Comparison of ENCODE assay signal across 14 mouse cellular contexts in genomic region chr1:152724286-152724685, GRCm38 (mm10). TPM values are rescaled to one million over a fixed set of nuclear protein-coding genes. Genes with fewer than 3 reads are reported as not detected.
DNase-seq lines count a peak whose midpoint lies in the region; ATAC-seq and TF ChIP-seq lines count a peak whose summit lies in the region.
"Had no signal": no experiment of that assay in that cellular context is flagged by ENCODE, and none has a peak within 500 bp of the region (broad histone marks: within the 10 kb centered on the region; RNA-seq: fewer than 3 reads in every experiment).

No protein-coding gene starts in this region.

- no peaks in the 10 kb centered on the region for H3K9me3 ChIP-seq in intestine, postnatal 0 days (ENCODE audit: control insufficient read depth)
- H3K9me3 ChIP-seq in intestine, embryonic 15.5 days, result no peaks in the 10 kb centered on the region
- H3K9me3 ChIP-seq in E14TG2a.4 (ENCODE audit: low read length), result no peaks in the 10 kb centered on the region
- no peaks in the 10 kb centered on the region for H3K9me3 ChIP-seq in forebrain, embryonic 14.5 days (replicated peaks; ENCODE audit: control insufficient read depth, low read length)
- H3K9me3 ChIP-seq: forebrain, embryonic 12.5 days; hindbrain, embryonic 15.5 days; liver, embryonic 15.5 days had no signal

- DNase-seq in 3134 (ENCODE audit: extremely low read depth, insufficient read length, low spot score), result peak; percentile 22
- DNase-seq in c-Kit-positive CD71-positive TER-119-positive erythroid progenitor cells, embryonic 14.5 days (ENCODE audit: low spot score), result peak; percentile 17
- DNase-seq in adrenal gland, postnatal 10 days, result no peak
- DNase-seq in T-cell, adult 2 months (ENCODE audit: low spot score), result no peak
- no peak for DNase-seq in forebrain, embryonic 14.5 days (ENCODE audit: low spot score)
- DNase-seq: cerebellum, adult 8-10 months; retina, postnatal 1 day had no signal

- no peaks in the 10 kb centered on the region for H3K36me3 ChIP-seq in intestine, postnatal 0 days (ENCODE audit: control insufficient read depth, insufficient read depth)
- no peaks in the 10 kb centered on the region for H3K36me3 ChIP-seq in intestine, embryonic 15.5 days
- H3K36me3 ChIP-seq in E14TG2a.4 (ENCODE audit: insufficient read depth, low read length), result no peaks in the 10 kb centered on the region
- H3K36me3 ChIP-seq in forebrain, embryonic 14.5 days (ENCODE audit: control insufficient read depth, insufficient read depth, low read length), result no peaks in the 10 kb centered on the region
- H3K36me3 ChIP-seq: forebrain, embryonic 12.5 days; hindbrain, embryonic 15.5 days; liver, embryonic 15.5 days had no signal

- H3K4me2 ChIP-seq in intestine, postnatal 0 days (replicated peaks; ENCODE audit: low read depth), result no peak overlapping the region
- no peak overlapping the region for H3K4me2 ChIP-seq in intestine, embryonic 15.5 days (replicated peaks)
- H3K4me2 ChIP-seq in forebrain, embryonic 14.5 days (ENCODE audit: low read length), result no peak overlapping the region
- H3K4me2 ChIP-seq: forebrain, embryonic 12.5 days; hindbrain, embryonic 15.5 days; liver, embryonic 15.5 days had no signal

- H3K4me1 ChIP-seq in intestine, postnatal 0 days (replicated peaks; ENCODE audit: control insufficient read depth, insufficient read depth, low read length), result no peaks in the 10 kb centered on the region; the same call in 1 of the 2 replicates
- 0 out of 2 replicates have a peak, but pooled peaks cover 3% of the 10 kb centered on the region for H3K4me1 ChIP-seq in intestine, embryonic 15.5 days (replicated peaks)
- peaks cover 19% of the 10 kb centered on the region for H3K4me1 ChIP-seq in E14TG2a.4 (replicated peaks; ENCODE audit: low read depth, low read length)
- no peaks in the 10 kb centered on the region for H3K4me1 ChIP-seq in forebrain, embryonic 14.5 days (ENCODE audit: control insufficient read depth, insufficient read depth, low read length)
- H3K4me1 ChIP-seq: forebrain, embryonic 12.5 days; hindbrain, embryonic 15.5 days had no signal

- no peak overlapping the region for H3K27ac ChIP-seq in intestine, postnatal 0 days (ENCODE audit: low read depth, low read length)
- H3K27ac ChIP-seq in intestine, embryonic 15.5 days, result no peak overlapping the region
- no peak overlapping the region for H3K27ac ChIP-seq in forebrain, embryonic 14.5 days (ENCODE audit: low read depth, low read length)
- H3K27ac ChIP-seq: forebrain, embryonic 12.5 days; hindbrain, embryonic 15.5 days; liver, embryonic 15.5 days had no signal

- no peak overlapping the region for H3K4me3 ChIP-seq in intestine, postnatal 0 days (ENCODE audit: low read depth, low read length)
- no peak overlapping the region for H3K4me3 ChIP-seq in intestine, embryonic 15.5 days (replicated peaks)
- H3K4me3 ChIP-seq in E14TG2a.4 (replicated peaks; ENCODE audit: low read length), result no peak overlapping the region
- no peak overlapping the region for H3K4me3 ChIP-seq in forebrain, embryonic 14.5 days (ENCODE audit: low read depth, low read length)
- H3K4me3 ChIP-seq: forebrain, embryonic 12.5 days; hindbrain, embryonic 15.5 days; liver, embryonic 15.5 days had no signal

- ATAC-seq in intestine, postnatal 0 days, result no peak
- no peak for ATAC-seq in intestine, embryonic 15.5 days
- no peak for ATAC-seq in forebrain, embryonic 14.5 days

- TF ChIP-seq CTCF in intestine, postnatal 0 days (IDR thresholded peaks at IDR 0.05; ENCODE audit: low read depth), result peak; percentile 63
- peak; percentile 65 for TF ChIP-seq CTCF in E14TG2a.4 (conservative IDR thresholded peaks at IDR 0.05; ENCODE audit: low read length)

- H3K27me3 ChIP-seq in intestine, postnatal 0 days (replicated peaks; ENCODE audit: control insufficient read depth, insufficient read depth, low read length), result no peaks in the 10 kb centered on the region
- no peaks in the 10 kb centered on the region for H3K27me3 ChIP-seq in intestine, embryonic 15.5 days (replicated peaks)
- H3K27me3 ChIP-seq in E14TG2a.4 (ENCODE audit: insufficient read depth, low read length), result 0 out of 2 replicates have a peak, but pooled peaks cover 2% of the 10 kb centered on the region
- no peaks in the 10 kb centered on the region for H3K27me3 ChIP-seq in forebrain, embryonic 14.5 days (replicated peaks; ENCODE audit: control insufficient read depth, insufficient read depth, low read length)
- H3K27me3 ChIP-seq: forebrain, embryonic 12.5 days; hindbrain, embryonic 15.5 days; liver, embryonic 15.5 days had no signal

- H3K9ac ChIP-seq in intestine, postnatal 0 days (ENCODE audit: low read depth, low read length), result no peak overlapping the region
- H3K9ac ChIP-seq in intestine, embryonic 15.5 days, result no peak overlapping the region
- no peak overlapping the region for H3K9ac ChIP-seq in forebrain, embryonic 14.5 days (ENCODE audit: low read length)
- H3K9ac ChIP-seq: forebrain, embryonic 12.5 days; hindbrain, embryonic 15.5 days; liver, embryonic 15.5 days had no signal

RNA-seq across cellular contexts. Expression of gene Apobec4, which starts 26.1 kb away (rescaled TPM):
- not detected in 2 replicates for polyA plus RNA-seq in intestine, postnatal 0 days (2015; fragmentation: Nextera tagmentation; extraction: Ambion mirVana)
- polyA plus RNA-seq in intestine, embryonic 15.5 days (2015; fragmentation: Nextera tagmentation; extraction: Ambion mirVana), result not detected in 2 replicates
- total RNA-seq in adrenal gland, postnatal 10 days (2021), result not detected
- polyA plus RNA-seq in forebrain, embryonic 14.5 days (2014; fragmentation: Nextera tagmentation; extraction: Ambion mirVana), result 0.10 TPM in 1 of 2 replicates, not detected in the other
- total RNA-seq: layer of hippocampus, adult 8-10 months had no signal
- polyA plus RNA-seq: forebrain, embryonic 12.5 days; hindbrain, embryonic 15.5 days; liver, embryonic 15.5 days had no signal

RNA-seq across cellular contexts. Expression of gene Rgl1, which starts 41.9 kb away (rescaled TPM):
- polyA plus RNA-seq in intestine, postnatal 0 days (2015; fragmentation: Nextera tagmentation; extraction: Ambion mirVana), result 39.4 and 43.5 TPM in 2 replicates
- polyA plus RNA-seq in intestine, embryonic 15.5 days (2015; fragmentation: Nextera tagmentation; extraction: Ambion mirVana), result 44.2 and 44.8 TPM in 2 replicates
- 10 to 100 TPM; 37.0 to 57.0 TPM for total RNA-seq in adrenal gland, postnatal 10 days (2021)
- 16.4 and 20.5 TPM in 2 replicates for polyA plus RNA-seq in forebrain, embryonic 14.5 days (2014; fragmentation: Nextera tagmentation; extraction: Ambion mirVana)

RNA-seq across cellular contexts. Expression of gene Arpc5, which starts 42.1 kb away (rescaled TPM):
- 460 and 468 TPM in 2 replicates for polyA plus RNA-seq in intestine, postnatal 0 days (2015; fragmentation: Nextera tagmentation; extraction: Ambion mirVana)
- 327 and 358 TPM in 2 replicates for polyA plus RNA-seq in intestine, embryonic 15.5 days (2015; fragmentation: Nextera tagmentation; extraction: Ambion mirVana)
- 100 to 1,000 TPM; 106 to 107 TPM for total RNA-seq in adrenal gland, postnatal 10 days (2021)
- polyA plus RNA-seq in forebrain, embryonic 14.5 days (2014; fragmentation: Nextera tagmentation; extraction: Ambion mirVana), result 430 and 478 TPM in 2 replicates

Comparison
In these comparisons a context has a peak if more than half of its experiments do, and no peak if none do; other contexts are left out.
1. DNase-seq: peak in 3134 (single experiment) and c-Kit-positive CD71-positive TER-119-positive erythroid progenitor cells, embryonic 14.5 days (single experiment); none in adrenal gland, postnatal 10 days (single experiment), T-cell, adult 2 months (single experiment) and forebrain, embryonic 14.5 days (single experiment).